Mouse (Mus musculus) retina, embryonic 14.5 days (tissue): Measurements from ENCODE around the gene Gm17949.

ENCODE experiments used
- DNase-seq: peaks from one replicate; pipeline ENCODE4 v3.0.0-alpha.2; 2015; ENCODE audit warnings: low spot score

The Gm17949 gene

DNA sequence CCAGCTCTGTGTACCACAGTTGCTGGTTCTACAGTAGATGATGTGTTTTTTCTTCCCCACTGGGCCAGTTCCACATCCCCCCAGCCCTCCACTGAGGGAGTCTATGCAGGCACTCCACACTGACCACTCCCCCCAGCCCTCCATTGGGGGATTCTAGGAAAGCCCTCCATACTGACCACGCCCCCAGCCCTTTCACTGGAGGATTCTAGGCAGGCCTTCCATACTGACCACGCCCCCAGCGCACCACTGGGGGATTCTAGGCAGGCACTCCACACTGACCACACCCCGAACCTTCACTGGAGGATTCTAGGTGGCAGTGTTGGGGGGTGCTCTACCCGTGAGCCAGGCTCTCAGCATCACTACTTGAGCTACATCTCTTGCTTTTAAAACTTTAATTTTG, 36.1 kb downstream of the Gm17949 start:
- no peak for DNase-seq

DNA sequence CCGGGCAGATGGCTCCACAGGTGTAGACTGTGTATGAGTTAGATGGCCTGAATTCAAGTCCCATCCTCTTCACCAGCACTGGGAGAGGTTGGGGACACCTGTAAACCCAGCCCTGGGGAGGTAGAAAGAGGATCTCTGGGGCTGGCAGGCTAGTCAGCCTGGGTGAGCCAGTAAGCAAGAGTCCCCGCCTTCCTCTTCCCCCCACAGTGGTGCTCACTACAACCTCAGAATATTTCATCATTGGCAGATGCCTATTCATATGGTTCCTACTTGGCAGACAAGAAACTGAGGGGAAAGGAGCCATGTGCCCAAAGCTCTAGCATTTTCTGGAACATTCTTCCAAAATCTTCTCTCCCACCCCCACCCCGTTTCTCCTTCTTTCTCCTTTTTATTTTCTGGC, 37.5 kb downstream of the Gm17949 start:
- DNase-seq = no peak

DNA sequence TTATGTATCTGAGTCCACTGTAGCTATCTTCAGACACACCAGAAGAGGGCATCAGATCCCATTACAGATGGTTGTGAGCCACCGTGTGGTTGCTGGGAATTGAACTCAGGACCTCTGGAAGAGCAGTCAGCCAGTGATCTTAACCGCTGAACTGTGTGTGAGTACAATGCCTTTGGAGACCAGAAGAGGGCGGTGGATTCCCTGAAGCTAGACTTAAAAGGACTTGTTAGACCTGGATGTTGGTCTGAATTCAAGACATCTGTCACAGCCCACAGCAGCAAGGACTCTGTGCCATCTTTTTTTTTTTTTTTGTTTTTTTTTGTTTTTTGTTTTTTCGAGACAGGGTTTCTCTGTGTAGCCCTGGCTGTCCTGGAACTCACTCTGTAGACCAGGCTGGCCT, 40.4 kb downstream of the Gm17949 start:
- DNase-seq = peak; percentile 32

DNA sequence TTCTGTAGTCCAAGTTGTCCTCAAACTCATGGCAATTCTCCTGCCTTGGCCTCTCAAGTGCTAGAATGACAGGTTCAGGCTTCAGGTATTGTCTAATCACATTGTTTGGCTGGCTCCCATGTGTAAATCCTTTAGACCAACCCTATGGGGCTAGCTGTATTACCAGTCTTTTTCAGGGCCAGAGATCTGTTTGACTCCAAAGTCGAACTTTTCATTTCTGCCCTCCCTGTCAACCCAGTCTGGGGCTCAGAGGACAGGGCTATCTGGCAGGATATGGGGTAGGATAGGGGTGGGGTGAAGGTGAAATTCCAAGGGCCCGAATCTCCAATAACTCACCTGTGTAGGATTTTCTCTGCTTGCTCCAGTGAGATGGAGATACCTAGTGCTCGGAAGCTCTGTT, 45.0 kb downstream of the Gm17949 start:
- no peak for DNase-seq

DNA sequence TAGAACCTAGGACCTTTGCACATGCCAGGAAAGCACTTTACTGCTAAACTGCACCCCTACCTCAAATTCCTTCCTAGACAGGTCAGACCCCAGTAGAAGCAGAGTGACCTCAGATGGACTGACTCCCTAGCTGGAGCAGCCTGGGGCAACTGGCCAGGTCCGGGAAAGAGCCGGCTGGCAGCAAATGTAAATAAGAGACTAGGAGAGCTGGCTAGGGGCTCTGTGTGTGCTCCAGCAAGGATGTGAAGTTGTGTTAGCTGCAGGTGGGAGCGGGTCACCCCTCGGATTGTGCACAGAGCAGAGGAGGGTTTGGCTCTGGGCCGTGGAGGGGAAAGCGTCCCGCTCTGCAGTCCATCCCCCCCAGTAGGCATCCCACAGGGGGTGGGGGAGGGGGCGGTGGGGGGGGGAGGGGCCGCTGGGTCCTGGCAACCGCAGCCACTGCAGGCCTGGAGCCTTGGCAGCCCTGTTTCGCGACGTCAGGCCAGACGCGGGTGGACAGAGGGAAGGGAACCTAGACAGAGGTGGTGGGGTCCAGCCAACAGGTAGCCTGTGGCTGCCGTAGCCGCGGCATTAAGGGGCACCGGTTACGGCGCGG, 47.7 kb downstream of the Gm17949 start, which contains the start of gene Crb3:
TSS of gene Crb3 (plus strand) at position 215 of the 595 bp plus-strand sequence.
- DNase-seq = peak; percentile 18

DNA sequence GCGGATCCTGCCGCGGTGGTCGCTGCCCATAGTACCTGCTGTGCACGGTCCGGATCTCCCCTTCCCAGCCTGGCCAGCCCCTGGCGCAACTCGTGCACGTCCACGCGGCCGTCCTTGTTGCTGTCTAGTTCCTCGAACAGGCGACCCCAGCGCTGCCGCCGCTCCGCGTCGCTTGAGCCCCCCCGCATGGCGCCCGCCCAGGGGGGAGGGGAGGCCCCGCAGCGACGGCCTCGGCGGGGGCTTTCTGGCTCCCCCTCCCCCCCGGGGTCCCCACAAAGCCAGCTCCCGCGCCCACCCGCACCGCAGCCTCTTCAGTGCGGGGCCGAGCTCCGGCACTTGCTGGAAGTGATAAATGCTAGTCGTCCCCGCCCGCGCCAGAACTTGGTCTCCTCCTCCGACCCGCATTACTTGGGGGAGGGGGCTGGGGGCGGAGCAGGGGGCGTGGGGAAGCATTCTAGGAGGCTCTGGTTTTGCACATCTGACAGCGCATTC, 48.3 kb downstream of the Gm17949 start, which contains the start of gene Slc25a23:
TSS of gene Slc25a23 (minus strand) at position 378 of the 492 bp plus-strand sequence.
- DNase-seq = peak; percentile 84

DNA sequence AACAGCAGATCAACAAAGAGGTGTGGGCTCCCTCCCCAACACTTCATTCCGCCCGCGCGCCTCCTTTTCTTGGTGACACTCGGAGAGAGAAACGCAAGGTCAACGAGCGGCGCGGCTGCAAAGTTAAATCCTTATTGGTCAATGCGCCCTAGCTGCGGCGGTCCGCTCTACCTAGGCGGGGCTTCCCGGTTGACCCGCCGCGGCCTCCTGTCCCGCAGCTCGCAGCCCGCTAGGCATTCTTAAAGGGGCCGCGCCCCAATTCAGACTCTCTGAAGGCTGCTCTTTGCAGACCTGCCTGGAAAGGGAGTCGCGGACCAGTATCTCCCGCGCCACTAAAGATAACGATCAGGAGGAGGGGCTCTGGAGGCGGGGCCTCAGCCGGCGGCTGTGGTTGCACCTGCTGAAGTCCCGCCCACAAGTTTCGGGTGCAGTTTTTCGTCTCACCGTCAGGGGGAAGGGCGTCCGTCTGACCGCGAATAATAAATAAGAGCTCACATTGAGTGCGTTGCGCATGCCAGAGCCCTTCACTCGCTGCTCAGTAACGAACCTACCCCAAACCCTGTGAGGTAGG, 49.0 kb downstream of the Gm17949 start:
- DNase-seq = peak; percentile 98

DNA sequence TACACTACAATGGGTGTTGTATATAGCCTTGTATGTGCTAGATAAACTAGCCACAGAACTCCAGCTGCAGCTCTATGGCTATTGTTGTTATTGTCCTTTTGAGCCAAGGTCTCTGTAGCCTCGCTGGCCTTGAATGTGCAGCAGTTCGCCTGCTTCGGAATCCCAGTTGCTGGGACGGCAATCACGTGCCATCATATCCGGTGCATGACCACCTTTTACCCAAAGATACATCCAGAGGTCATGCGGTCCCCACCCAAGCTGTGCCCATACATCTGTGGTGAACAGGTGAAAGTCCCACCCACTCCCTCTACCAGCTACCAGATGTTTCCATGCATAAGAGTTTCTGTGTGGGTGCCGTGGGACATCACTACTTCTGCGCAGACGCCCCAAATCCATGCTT, 49.8 kb downstream of the Gm17949 start:
- DNase-seq = no peak

DNA sequence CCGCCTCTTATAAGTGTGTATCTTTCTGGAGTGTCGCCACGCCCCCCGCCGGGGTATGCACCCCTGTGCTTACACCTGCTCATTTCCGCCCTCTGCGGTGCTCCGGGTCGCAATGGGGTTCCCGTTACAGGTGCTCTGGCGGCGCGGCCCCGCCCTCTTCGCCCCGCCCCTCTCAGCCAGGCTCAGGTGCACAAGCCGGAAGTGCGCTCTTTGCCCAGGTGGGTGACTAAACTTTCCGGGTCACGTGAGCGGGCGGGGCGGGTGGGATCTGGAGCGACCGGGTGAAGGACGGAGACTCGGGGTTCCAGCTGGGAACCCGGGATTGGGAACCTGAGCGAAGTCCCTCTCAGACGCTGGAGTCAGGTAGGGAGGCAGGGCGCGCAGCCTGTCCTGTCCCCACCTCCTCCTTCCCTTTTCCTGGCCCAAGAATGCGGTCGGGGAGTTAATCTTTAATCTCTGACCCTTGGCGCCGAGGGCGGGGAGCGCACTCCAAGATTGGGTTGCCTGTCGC, 50.8 kb downstream of the Gm17949 start:
- DNase-seq = no peak

DNA sequence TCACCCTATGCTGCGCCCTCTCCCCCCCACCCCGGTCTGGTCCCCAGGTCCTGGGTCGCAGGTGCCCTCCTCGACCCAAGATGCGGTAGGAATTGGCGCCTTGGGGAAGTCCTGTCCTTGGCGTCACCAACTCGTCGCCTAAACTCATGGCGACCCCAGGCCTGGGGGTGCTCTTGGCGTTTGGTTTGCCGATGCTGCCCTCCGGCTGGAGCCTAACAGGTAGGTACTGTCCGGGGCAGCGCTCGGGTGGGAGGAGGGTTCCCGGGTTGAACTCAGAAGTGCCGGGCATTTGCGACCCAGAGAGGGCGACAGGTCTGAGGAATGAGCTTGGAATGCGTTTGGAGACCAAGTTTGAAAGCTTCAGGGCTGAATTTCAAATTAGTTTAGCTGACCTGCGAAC, 51.3 kb downstream of the Gm17949 start:
- DNase-seq = no peak

DNA sequence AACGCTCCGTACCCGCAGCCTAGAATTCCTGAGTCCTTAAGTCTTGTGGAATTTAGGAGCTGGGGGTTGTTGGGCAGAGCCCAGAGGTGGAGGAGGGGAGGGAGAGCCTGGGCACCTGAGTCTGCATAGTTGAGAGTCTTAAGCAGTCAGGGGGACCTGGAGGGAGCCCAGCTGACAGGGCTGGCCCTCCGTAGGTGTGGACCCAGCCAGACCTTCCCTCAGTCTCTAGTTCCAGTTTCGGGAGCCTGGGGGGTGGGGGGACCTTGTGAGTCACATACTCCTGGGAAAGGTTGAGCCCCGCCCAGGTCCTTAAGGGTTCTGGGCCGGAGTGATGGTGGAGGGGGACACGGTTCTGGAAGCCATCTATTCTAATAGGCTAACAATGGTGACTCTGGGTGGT, 51.8 kb downstream of the Gm17949 start:
- no peak for DNase-seq

DNA sequence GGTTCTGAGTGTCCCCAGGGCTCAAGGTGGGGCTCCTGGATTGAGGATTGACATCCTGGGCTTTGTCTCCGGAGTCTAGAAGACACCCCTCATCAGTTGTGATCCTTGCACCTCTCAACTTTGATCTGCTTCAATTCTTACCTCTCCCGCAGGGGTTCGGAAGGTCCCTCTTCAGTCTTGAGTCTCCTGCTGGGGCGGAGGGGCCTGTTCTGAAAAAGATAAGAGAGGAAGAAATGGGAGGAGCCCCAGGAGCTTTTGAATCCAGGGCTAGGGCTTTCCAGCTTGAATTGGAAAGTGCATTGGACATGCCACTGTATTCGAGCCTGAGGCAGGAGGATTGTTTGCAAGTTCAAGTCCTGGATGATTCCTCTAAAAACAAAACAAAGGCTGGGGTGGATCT, 55.6 kb downstream of the Gm17949 start:
- DNase-seq = no peak

DNA sequence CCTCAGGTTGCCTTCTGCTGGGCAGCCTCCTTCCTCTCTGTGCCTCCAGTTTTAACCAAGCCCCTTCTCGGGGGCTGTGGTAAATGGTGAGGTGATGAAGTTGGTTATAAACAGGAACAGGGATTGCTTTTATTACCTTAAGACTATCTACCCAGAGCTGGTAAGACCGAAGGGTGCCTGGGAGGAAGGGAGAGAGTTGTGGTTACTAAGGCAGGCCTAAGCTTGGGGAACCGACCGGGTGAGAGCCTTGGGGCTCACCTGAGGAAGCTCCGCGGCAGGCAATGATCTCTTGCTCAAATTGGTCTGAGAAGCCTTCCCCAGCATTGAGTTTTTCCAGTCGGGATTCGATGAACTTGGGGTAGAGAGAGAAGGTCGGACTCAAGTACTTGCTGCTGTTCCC, 59.0 kb downstream of the Gm17949 start:
- no peak for DNase-seq

DNA sequence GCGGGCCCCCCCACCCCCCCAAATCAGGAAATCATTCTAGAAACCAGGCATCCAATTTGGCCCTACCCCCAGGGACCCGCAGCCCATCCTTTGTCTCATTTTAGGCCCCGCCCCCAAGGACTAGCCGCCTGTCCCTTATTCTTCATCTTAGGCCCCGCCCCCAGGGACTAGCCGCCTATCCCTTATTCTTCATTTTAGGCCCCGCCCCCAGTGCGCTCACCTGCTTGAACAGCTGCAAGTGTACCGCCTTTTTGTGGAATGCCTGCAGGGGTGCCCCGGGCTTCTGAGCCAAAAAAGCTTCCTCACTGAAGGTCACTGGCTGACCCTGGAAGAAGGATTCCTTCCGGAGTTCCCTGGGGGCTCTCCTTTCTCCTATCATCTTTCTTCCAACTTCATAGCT, 59.4 kb downstream of the Gm17949 start:
- DNase-seq = peak; percentile 80
